Mouse (Mus musculus) stomach, postnatal 0 days (tissue): ENCODE measurements around the gene Duxbl1.
"Not testable (repeated sequence)": the region's sequence is repeated elsewhere in the genome, so short reads cannot be mapped to it uniquely, and the experiment has no call there.

ENCODE experiments used
- CTCF ChIP-seq: IDR thresholded peaks from 2 replicates; pipeline ENCODE4 v1.5.1; 2016; ENCODE audit warnings: antibody characterized with exemption, low read depth, mild to moderate bottlenecking, moderate library complexity
- EP300 ChIP-seq: optimal IDR thresholded peaks from 2 replicates; pipeline ENCODE3; 2016; ENCODE audit warnings: antibody characterized with exemption

- TF ChIP-seq EP300, CTCF: not testable (repeated sequence)
Measured at GRCm38 (mm10) chr14:25978371-25979241, at the start of gene Duxbl1.
